Mouse (Mus musculus) kidney, adult 2 months (tissue): ENCODE data around the gene Ppp1cc. TPM values are rescaled to one million over a fixed set of nuclear protein-coding genes. Genes with fewer than 3 reads are reported as not detected.
"Not testable (repeated sequence)": the region's sequence is repeated elsewhere in the genome, so short reads cannot be mapped to it uniquely, and the experiment has no call there.

Experiments used
- DNase-seq: peaks from one replicate; pipeline ENCODE4 v3.0.0; 2021
- H3K27ac ChIP-seq: fragments of 200-500 bp; 2 replicates; pipeline ENCODE4 v1.5.1; 2012; ENCODE audit warnings: low read depth, low read length, control low read depth, inconsistent platforms; ENCODE audit not compliant: insufficient read depth
- H3K27me3 ChIP-seq: fragments of 200-500 bp; replicated peaks from 2 replicates; pipeline ENCODE4 v1.6.1; 2012; ENCODE audit warnings: mild to moderate bottlenecking, moderate library complexity, low read length, inconsistent platforms; ENCODE audit not compliant: control insufficient read depth, insufficient read depth
- H3K36me3 ChIP-seq: fragments of 200-500 bp; 2 replicates; pipeline ENCODE4 v1.6.1; 2012; ENCODE audit warnings: mild to moderate bottlenecking, moderate library complexity, low read length, inconsistent platforms; ENCODE audit not compliant: control insufficient read depth, insufficient read depth
- H3K4me1 ChIP-seq: fragments of 200-500 bp; 2 replicates; pipeline ENCODE4 v1.6.1; 2011; ENCODE audit warnings: low read length; ENCODE audit not compliant: control insufficient read depth, insufficient read depth
- H3K4me3 ChIP-seq: fragments of 200-500 bp; 2 replicates; pipeline ENCODE4 v1.5.1; 2011; ENCODE audit warnings: mild to moderate bottlenecking, low read depth, low read length, control low read depth; ENCODE audit not compliant: insufficient read depth
- CTCF ChIP-seq: fragments of 200-500 bp; conservative IDR thresholded peaks from 2 replicates; pipeline ENCODE4 v1.5.1; 2011; ENCODE audit warnings: low read depth, mild to moderate bottlenecking, control low read depth, low read length, moderate library complexity, mixed read lengths; ENCODE audit not compliant: insufficient read depth, insufficient read length
- POLR2A ChIP-seq: fragments of 200-500 bp; IDR thresholded peaks from one replicate; pipeline ENCODE4 v1.6.1; 2011; ENCODE audit warnings: low read depth, low read length, control low read depth
- WGBS: fragments of 180-500 bp; shearing (Covaris S2); methylation state at CpG from one replicate; pipeline ENCODE4 v1.1.7; 2018; 5-methylcytosine and 5-hydroxymethylcytosine counted together
- polyA plus RNA-seq: library from polyadenylated mRNA; depleted of rRNA; stranded (reverse); fragments of >200 nt; gene quantifications from 2 replicates; pipeline ENCODE4 v1.2.3, GENCODE M21; 2012

Gene Ppp1cc
- polyA plus RNA-seq, 1 experiment: 91.5 TPM

DNA sequence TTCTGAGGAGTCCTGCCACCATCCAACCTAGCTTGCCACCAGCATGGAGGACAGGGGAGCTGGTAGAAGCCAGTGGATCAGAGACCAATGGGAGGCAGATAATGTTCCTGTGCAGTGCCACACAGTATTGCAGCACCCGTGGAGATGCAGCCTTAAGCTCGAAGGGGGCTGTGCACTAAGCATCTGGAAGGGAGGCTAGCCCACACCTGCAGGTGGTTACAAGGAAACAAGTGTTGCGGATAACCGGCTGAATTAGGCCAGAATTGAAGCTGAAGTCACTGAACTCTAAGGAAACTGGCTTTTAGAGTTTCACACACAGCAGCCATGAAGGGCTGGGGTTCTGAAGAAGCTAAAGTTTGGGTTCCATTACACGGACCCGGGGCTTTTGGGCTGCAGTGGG is 50.8 kb downstream of the Ppp1cc start:
- Histone ChIP-seq H3K27ac (no peak overlapping the region), H3K36me3 (no peaks in the 10 kb centered on the region), H3K4me1 (no peaks in the 10 kb centered on the region), H3K27me3 (no peaks in the 10 kb centered on the region), H3K4me3 (no peak overlapping the region)
- no peak for DNase-seq
- TF ChIP-seq CTCF (no peak), POLR2A (no peak)
- WGBS: 62% methylated on average over 6 of the region's 6 CpGs

DNA sequence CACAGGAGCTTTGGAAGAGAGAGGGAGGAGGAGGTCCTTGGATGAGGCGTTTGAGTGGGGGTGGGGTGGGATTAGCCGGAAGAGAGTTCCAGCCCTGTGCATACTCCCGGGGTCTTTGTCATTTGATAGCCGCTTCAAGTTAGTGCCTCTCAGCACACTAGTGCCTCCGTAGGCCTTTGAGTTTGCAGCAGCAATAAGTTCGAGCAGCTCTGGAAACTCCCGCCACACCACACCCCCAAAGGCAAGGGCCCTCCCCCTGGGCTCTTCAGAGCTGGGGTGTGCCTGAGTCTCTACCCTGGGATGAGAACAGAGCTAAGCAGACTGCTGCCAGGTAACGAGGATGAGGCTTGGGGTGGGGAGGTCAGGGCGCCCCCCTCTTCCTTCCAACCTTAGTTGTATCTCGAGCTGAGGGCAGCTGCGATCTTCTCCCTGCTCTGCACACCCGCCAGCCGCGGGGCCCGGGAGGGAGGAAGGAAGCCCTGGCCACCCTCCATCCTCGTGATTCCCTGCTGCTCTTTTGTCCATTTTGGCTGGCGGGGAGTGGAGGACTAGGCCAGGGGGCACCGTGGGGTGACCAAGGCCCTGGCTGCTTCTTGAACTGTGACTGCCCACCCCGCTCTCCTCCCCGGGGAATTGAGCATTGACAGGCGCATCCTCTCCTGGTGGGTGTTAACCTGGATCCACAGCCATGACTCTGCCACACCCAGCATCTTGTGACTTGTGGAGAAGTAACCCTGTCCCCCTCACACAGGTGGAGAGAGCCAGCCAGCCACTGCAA is 51.7 kb downstream of the Ppp1cc start:
- peak; percentile 73 for DNase-seq
- 18% methylated on average over 20 of the region's 21 CpGs for WGBS
- Histone ChIP-seq H3K4me1 (no peaks in the 10 kb centered on the region), H3K4me3 (peak overlapping the region; percentile 47), H3K27ac (peak overlapping the region; percentile 4; the same call in 1 of the 2 replicates), H3K27me3 (no peaks in the 10 kb centered on the region), H3K36me3 (no peaks in the 10 kb centered on the region)
- no peak for TF ChIP-seq CTCF
- no peak for TF ChIP-seq POLR2A

- WGBS: 96% methylated on average over 8 of the region's 8 CpGs
Measured at GRCm38 (mm10) chr5:122210890-122211289, 52.8 kb downstream of the Ppp1cc start.

GRCm38 (mm10) chr5:122212125-122212524 is 54.0 kb downstream of the Ppp1cc start:
- no peak overlapping the region for H3K4me3 ChIP-seq
- no peaks in the 10 kb centered on the region for H3K36me3 ChIP-seq
- H3K27ac ChIP-seq: no peak overlapping the region
- no peak for DNase-seq
- WGBS: 85% methylated on average over 8 of the region's 8 CpGs
- H3K27me3 ChIP-seq: no peaks in the 10 kb centered on the region
- TF ChIP-seq CTCF (no peak), POLR2A (no peak)
- no peaks in the 10 kb centered on the region for H3K4me1 ChIP-seq

More at GRCm38 (mm10) chr5:122210890-122211289, 52.8 kb downstream of the Ppp1cc start:
- DNase-seq: no peak
- TF ChIP-seq CTCF: no peak
- no peak for TF ChIP-seq POLR2A
- Histone ChIP-seq H3K27me3 (no peaks in the 10 kb centered on the region), H3K4me1 (no peaks in the 10 kb centered on the region), H3K4me3 (no peak overlapping the region), H3K27ac (no peak overlapping the region), H3K36me3 (no peaks in the 10 kb centered on the region)

- H3K27me3 ChIP-seq, DNase-seq, H3K27ac ChIP-seq, H3K36me3 ChIP-seq, H3K4me1 ChIP-seq, H3K4me3 ChIP-seq: not testable (repeated sequence)
- 94% methylated on average over 1 of the region's 1 CpGs for WGBS
Measured at GRCm38 (mm10) chr5:122212820-122213219, 54.7 kb downstream of the Ppp1cc start.

- no peak overlapping the region for H3K27ac ChIP-seq
- no peaks in the 10 kb centered on the region for H3K27me3 ChIP-seq
- H3K36me3 ChIP-seq: no peaks in the 10 kb centered on the region
- WGBS: 93% methylated on average over 6 of the region's 6 CpGs
- TF ChIP-seq POLR2A (no peak), CTCF (no peak)
- no peak for DNase-seq
- no peak overlapping the region for H3K4me3 ChIP-seq
- H3K4me1 ChIP-seq: no peaks in the 10 kb centered on the region
Measured at GRCm38 (mm10) chr5:122213861-122214260, 55.8 kb downstream of the Ppp1cc start.

DNA sequence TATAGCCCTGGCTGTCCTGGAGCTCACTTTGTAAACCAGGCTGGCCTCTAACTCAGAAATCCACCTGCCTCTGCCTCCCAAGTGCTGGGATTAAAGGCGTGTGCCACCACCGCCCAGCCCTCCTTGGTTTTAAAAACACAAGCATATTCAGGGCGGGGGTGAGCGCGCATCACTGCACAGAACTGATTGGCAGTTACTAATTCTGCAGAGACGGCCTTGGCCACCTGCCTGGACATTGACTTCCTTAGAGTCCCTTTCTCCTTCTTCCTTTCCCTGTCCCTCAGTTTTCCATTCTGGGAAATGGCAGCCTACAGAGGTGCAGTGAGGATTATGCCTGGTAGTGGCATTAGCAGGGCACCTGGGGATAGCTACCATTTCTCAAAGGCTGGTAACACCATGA is 59.6 kb downstream of the Ppp1cc start:
- Histone ChIP-seq H3K4me1 (peaks cover 13% of the 10 kb centered on the region), H3K27ac (no peak overlapping the region), H3K4me3 (no peak overlapping the region), H3K27me3 (no peaks in the 10 kb centered on the region), H3K36me3 (no peaks in the 10 kb centered on the region)
- peak; percentile 35 for DNase-seq
- TF ChIP-seq CTCF (no peak), POLR2A (no peak)
- WGBS: 59% methylated on average over 6 of the region's 6 CpGs
